In genomic region chr19:32254739-32255344, GRCm38 (mm10) we compare ENCODE assay signal across 9 mouse cellular contexts.
A peak's percentile ranks its signal among the peaks of the same experiment; 100 is the strongest.
DNase-seq lines count a peak whose midpoint lies in the region; ATAC-seq and TF ChIP-seq lines count a peak whose summit lies in the region.
"Had no signal": no experiment of that assay in that cellular context is flagged by ENCODE, and none has a peak within 500 bp of the region (broad histone marks: within the 10 kb centered on the region; RNA-seq: fewer than 3 reads in every experiment).

No protein-coding gene starts in this region.

- in situ Hi-C loops in CH12.LX (cut with MboI; ENCODE audit: low pct_ligation_motif_present, low pct_unique_long_range_greater_than_20kb, low sequenced_read_pairs): no loop called here

- TF ChIP-seq POLR2A in CH12.LX (IDR thresholded peaks at IDR 0.05; ENCODE audit: low read depth, low read length): 0 out of 2 replicates have a peak, but pooled peaks have one; percentile 23

- peak; percentile 72; the same call in 1 of the 2 replicates for TF ChIP-seq EP300 in CH12.LX (IDR thresholded peaks at IDR 0.05; ENCODE audit: low read length)

- H3K79me2 ChIP-seq in CH12.LX (replicated peaks; ENCODE audit: control insufficient read depth, extremely low read depth, insufficient read depth, poor library complexity, severe bottlenecking): no peaks in the 10 kb centered on the region

- H3K4me1 ChIP-seq in forebrain, postnatal 0 days (ENCODE audit: insufficient read depth): no peaks in the 10 kb centered on the region
- H3K4me1 ChIP-seq in forebrain, embryonic 16.5 days (replicated peaks; ENCODE audit: control insufficient read depth, insufficient read depth, low read length): 0 out of 2 replicates have a peak, but pooled peaks cover 2% of the 10 kb centered on the region
- H3K4me1 ChIP-seq in CH12.LX (ENCODE audit: control insufficient read depth in 1 of 2, insufficient read depth in 2 of 2): peaks cover 25 to 83% of the 10 kb centered on the region in 2 experiments
- H3K4me1 ChIP-seq in hindbrain, embryonic 15.5 days (replicated peaks): peaks cover 11% of the 10 kb centered on the region

- WGBS in forebrain, postnatal 0 days: 34% methylated on average over 8 of the region's 8 CpGs
- WGBS in forebrain, embryonic 16.5 days: 34% methylated on average over 8 of the region's 8 CpGs
- 50% methylated on average over 8 of the region's 8 CpGs for WGBS in hindbrain, embryonic 15.5 days

- dilution Hi-C loops in CH12.LX (cut with MboI; ENCODE audit: extremely low pct_ligation_motif_present, extremely low pct_unique_long_range_greater_than_20kb, low sequenced_read_pairs): no loop called here

- DNase-seq in forebrain, postnatal 0 days: no peak
- DNase-seq in CH12.LX (ENCODE audit: extremely low read depth): peak; percentile 94
- DNase-seq in lung, postnatal 25 days (ENCODE audit: low spot score): peak; percentile 66
- no peak for DNase-seq in adrenal gland, adult 2 months
- no peak for DNase-seq in urinary bladder, postnatal 4 days (ENCODE audit: low spot score in 2 of 2)

- no peak overlapping the region for H3K4me3 ChIP-seq in forebrain, postnatal 0 days (ENCODE audit: low read depth, low read length)
- no peak overlapping the region for H3K4me3 ChIP-seq in forebrain, embryonic 16.5 days (replicated peaks; ENCODE audit: low read length)
- no peak overlapping the region for H3K4me3 ChIP-seq in CH12.LX (replicated peaks in 1 of 3; ENCODE audit: low read depth in 2 of 3, low read length in 2 of 3, poor library complexity in 1 of 3)
- H3K4me3 ChIP-seq in hindbrain, embryonic 15.5 days: no peak overlapping the region
- H3K4me3 ChIP-seq: limb, embryonic 15.5 days had no signal

- no peaks in the 10 kb centered on the region for H3K27me3 ChIP-seq in forebrain, postnatal 0 days (ENCODE audit: insufficient read depth, low read length)
- no peaks in the 10 kb centered on the region for H3K27me3 ChIP-seq in forebrain, embryonic 16.5 days (replicated peaks; ENCODE audit: control insufficient read depth, insufficient read depth, low read length)
- H3K27me3 ChIP-seq in CH12.LX (replicated peaks): no peaks in the 10 kb centered on the region
- H3K27me3 ChIP-seq in hindbrain, embryonic 15.5 days: no peaks in the 10 kb centered on the region
- H3K27me3 ChIP-seq: limb, embryonic 15.5 days had no signal

- no peaks in the 10 kb centered on the region for H3K9me3 ChIP-seq in forebrain, postnatal 0 days (ENCODE audit: low read length)
- H3K9me3 ChIP-seq in forebrain, embryonic 16.5 days (ENCODE audit: control insufficient read depth, low read length): no peaks in the 10 kb centered on the region
- no peaks in the 10 kb centered on the region for H3K9me3 ChIP-seq in CH12.LX (replicated peaks; ENCODE audit: low read length)
- H3K9me3 ChIP-seq in hindbrain, embryonic 15.5 days: no peaks in the 10 kb centered on the region
- H3K9me3 ChIP-seq: limb, embryonic 15.5 days had no signal

- H3K36me3 ChIP-seq in forebrain, postnatal 0 days (ENCODE audit: insufficient read depth): no peaks in the 10 kb centered on the region
- H3K36me3 ChIP-seq in forebrain, embryonic 16.5 days (ENCODE audit: control insufficient read depth, insufficient read depth): no peaks in the 10 kb centered on the region
- no peaks in the 10 kb centered on the region for H3K36me3 ChIP-seq in CH12.LX (replicated peaks in 1 of 2; ENCODE audit: control insufficient read depth in 1 of 2, insufficient read depth in 1 of 2, low read length in 1 of 2)
- H3K36me3 ChIP-seq in hindbrain, embryonic 15.5 days: no peaks in the 10 kb centered on the region
- H3K36me3 ChIP-seq: limb, embryonic 15.5 days had no signal

- no peak overlapping the region for H3K9ac ChIP-seq in forebrain, postnatal 0 days
- H3K9ac ChIP-seq in forebrain, embryonic 16.5 days (replicated peaks; ENCODE audit: low read depth, low read length): no peak overlapping the region
- peak overlapping the region; percentile 24; the same call in 1 of the 2 replicates for H3K9ac ChIP-seq in CH12.LX (ENCODE audit: insufficient read depth, low read depth)
- H3K9ac ChIP-seq in hindbrain, embryonic 15.5 days: no peak overlapping the region
- H3K9ac ChIP-seq: limb, embryonic 15.5 days had no signal

- no peak for TF ChIP-seq CTCF in forebrain, postnatal 0 days (IDR thresholded peaks at IDR 0.05; ENCODE audit: low read depth)
- no peak for TF ChIP-seq CTCF in CH12.LX (conservative IDR thresholded peaks at IDR 0.05 in 1 of 2, IDR thresholded peaks at IDR 0.05 in 1 of 2; ENCODE audit: low read depth in 2 of 2, low read length in 2 of 2)

- H3K27ac ChIP-seq in forebrain, postnatal 0 days (ENCODE audit: low read depth, low read length): peak overlapping the region; percentile 21; the same call in 1 of the 2 replicates
- H3K27ac ChIP-seq in forebrain, embryonic 16.5 days (ENCODE audit: low read length): no peak overlapping the region
- H3K27ac ChIP-seq in CH12.LX (ENCODE audit: insufficient read depth, low read depth): peak overlapping the region; percentile 64; the same call in 1 of the 2 replicates
- peak overlapping the region; percentile 59 for H3K27ac ChIP-seq in hindbrain, embryonic 15.5 days (replicated peaks)
- H3K27ac ChIP-seq: limb, embryonic 15.5 days had no signal

- no peak for ATAC-seq in forebrain, postnatal 0 days
- no peak for ATAC-seq in forebrain, embryonic 16.5 days
- no peak for ATAC-seq in hindbrain, embryonic 15.5 days (ENCODE audit: low FRiP score, low read depth)
- ATAC-seq in cerebellum, adult (ENCODE audit: insufficient number of reproducible peaks, low FRiP score, low TSS enrichment): no peak

- TF ChIP-seq RAD21 in CH12.LX (IDR thresholded peaks at IDR 0.05; ENCODE audit: low read depth, low read length): no peak; the same call in 1 of the 2 replicates

- H3K4me2 ChIP-seq in forebrain, postnatal 0 days (ENCODE audit: low read depth): no peak overlapping the region
- H3K4me2 ChIP-seq in forebrain, embryonic 16.5 days (ENCODE audit: low read length): no peak overlapping the region
- H3K4me2 ChIP-seq in CH12.LX (ENCODE audit: insufficient read depth, low read depth, poor library complexity, severe bottlenecking): peak overlapping the region; percentile 37
- no peak overlapping the region for H3K4me2 ChIP-seq in hindbrain, embryonic 15.5 days
- H3K4me2 ChIP-seq: limb, embryonic 15.5 days had no signal

TF ChIP-seq in CH12.LX, 34 proteins besides CTCF, POLR2A, EP300 and RAD21:
- no peak for TF ChIP-seq ZKSCAN1 (IDR thresholded peaks at IDR 0.05; ENCODE audit: borderline replicate concordance, low read depth, low read length)
- TF ChIP-seq CHD1 (IDR thresholded peaks at IDR 0.05; ENCODE audit: low read depth, low read length): no peak
- 0 out of 2 replicates have a peak, but pooled peaks have one; percentile 34 for TF ChIP-seq TBP (conservative IDR thresholded peaks at IDR 0.05; ENCODE audit: low read depth, low read length)
- TF ChIP-seq E2F4 (IDR thresholded peaks at IDR 0.05; ENCODE audit: insufficient replicate concordance, low read depth, low read length): no peak
- TF ChIP-seq PAX5 (IDR thresholded peaks at IDR 0.05; ENCODE audit: low read length): no peak
- TF ChIP-seq ETS1 (conservative IDR thresholded peaks at IDR 0.05; ENCODE audit: low read depth, low read length): peak; percentile 85
- 0 out of 2 replicates have a peak, but pooled peaks have one; percentile 20 for TF ChIP-seq NRF1 (IDR thresholded peaks at IDR 0.05; ENCODE audit: low read depth, low read length)
- TF ChIP-seq IRF4 (IDR thresholded peaks at IDR 0.05; ENCODE audit: low read depth, low read length): peak; percentile 93
- peak; percentile 58 for TF ChIP-seq JUND (conservative IDR thresholded peaks at IDR 0.05; ENCODE audit: low read depth, low read length)
- TF ChIP-seq GABPA (IDR thresholded peaks at IDR 0.05; ENCODE audit: insufficient replicate concordance, low read depth, low read length): no peak
- no peak for TF ChIP-seq KAT2A (IDR thresholded peaks at IDR 0.05; ENCODE audit: insufficient replicate concordance, low read length)
- no peak for TF ChIP-seq SIN3A (IDR thresholded peaks at IDR 0.05; ENCODE audit: low read length)
- TF ChIP-seq ZC3H11A (IDR thresholded peaks at IDR 0.05; ENCODE audit: low read depth, low read length): no peak
- peak; percentile 76 for TF ChIP-seq MEF2A (IDR thresholded peaks at IDR 0.05; ENCODE audit: borderline replicate concordance, low read depth, low read length)
- TF ChIP-seq HCFC1 (IDR thresholded peaks at IDR 0.05; ENCODE audit: low read depth, low read length): no peak
- TF ChIP-seq MYC (IDR thresholded peaks at IDR 0.05; ENCODE audit: low read depth, low read length): no peak
- TF ChIP-seq POLR2AphosphoS2 (IDR thresholded peaks at IDR 0.05; ENCODE audit: low read depth, low read length): no peak
- TF ChIP-seq USF2 (conservative IDR thresholded peaks at IDR 0.05; ENCODE audit: low read depth, low read length): no peak
- no peak for TF ChIP-seq ZNF384 (IDR thresholded peaks at IDR 0.05; ENCODE audit: low read depth, low read length)
- TF ChIP-seq MAZ (IDR thresholded peaks at IDR 0.05; ENCODE audit: low read depth, low read length): no peak
- TF ChIP-seq NELFE (IDR thresholded peaks at IDR 0.05; ENCODE audit: low read depth, low read length): no peak
- TF ChIP-seq CHD2 (IDR thresholded peaks at IDR 0.05; ENCODE audit: low read length): no peak
- TF ChIP-seq JUN (IDR thresholded peaks at IDR 0.05; ENCODE audit: insufficient read depth, low read depth, low read length): no peak; the same call in 1 of the 2 replicates
- no peak for TF ChIP-seq ZMIZ1 (IDR thresholded peaks at IDR 0.05; ENCODE audit: low read depth, low read length)
- TF ChIP-seq MAFK (IDR thresholded peaks at IDR 0.05; ENCODE audit: insufficient replicate concordance, low read length): no peak
- peak; percentile 79 for TF ChIP-seq TCF12 (IDR thresholded peaks at IDR 0.05; ENCODE audit: low read depth, low read length)
- TF ChIP-seq SMC3 (IDR thresholded peaks at IDR 0.05; ENCODE audit: low read depth, low read length): no peak
- TF ChIP-seq RCOR1 (conservative IDR thresholded peaks at IDR 0.05; ENCODE audit: low read depth, low read length): peak; percentile 31; the same call in 1 of the 2 replicates
- 0 out of 2 replicates have a peak, but pooled peaks have one; percentile 8 for TF ChIP-seq MAX (IDR thresholded peaks at IDR 0.05; ENCODE audit: low read length)
- TF ChIP-seq USF1 (IDR thresholded peaks at IDR 0.05; ENCODE audit: low read depth, low read length): no peak
- no peak for TF ChIP-seq MXI1 (IDR thresholded peaks at IDR 0.05; ENCODE audit: low read depth, low read length)
- peak; percentile 83 for TF ChIP-seq BHLHE40 (IDR thresholded peaks at IDR 0.05; ENCODE audit: low read depth, low read length)
- no peak for TF ChIP-seq UBTF (IDR thresholded peaks at IDR 0.05; ENCODE audit: low read depth, low read length)
- TF ChIP-seq ELF1 (IDR thresholded peaks at IDR 0.05; ENCODE audit: low read depth, low read length): no peak

Comparison
In these comparisons a context has a peak if more than half of its experiments do, and no peak if none do; other contexts are left out.
1. DNase-seq: peak in CH12.LX (single experiment) and lung, postnatal 25 days (single experiment); none in forebrain, postnatal 0 days (single experiment), adrenal gland, adult 2 months (single experiment) and urinary bladder, postnatal 4 days (0 of 2).